ENCODE assay signal across 10 mouse cellular contexts in the genomic region with DNA sequence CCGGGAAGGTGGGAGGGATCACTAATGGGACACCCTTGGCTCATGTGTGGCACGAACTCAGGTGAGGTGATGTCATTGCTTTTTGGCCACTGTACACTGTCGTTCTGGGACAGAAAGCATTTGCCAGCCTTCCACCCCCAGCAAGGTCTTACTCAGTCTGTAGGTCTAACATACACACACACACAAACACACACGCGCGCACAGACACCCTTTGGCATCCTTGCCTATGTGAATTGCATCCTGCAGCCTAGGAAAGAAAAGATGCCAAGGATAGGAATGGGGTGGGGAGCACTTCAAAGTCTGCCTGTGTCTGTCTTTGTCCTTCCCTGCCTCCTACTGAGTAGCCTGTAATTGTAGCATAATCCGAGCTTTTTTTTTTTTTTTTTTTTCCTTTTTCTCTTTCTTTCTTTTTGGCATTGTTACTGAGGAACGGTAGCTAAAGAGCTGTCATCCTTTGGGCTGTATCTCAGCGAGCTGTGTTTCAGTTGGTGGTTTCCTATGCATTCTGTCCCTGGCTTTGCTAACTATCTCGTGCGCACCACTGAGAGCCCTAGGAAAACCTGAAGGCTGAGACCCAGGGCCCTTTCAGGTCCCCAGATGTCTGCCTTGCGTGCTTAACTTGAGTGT. TPM values are rescaled to one million over a fixed set of nuclear protein-coding genes. Genes with fewer than 3 reads are reported as not detected.
DNase-seq lines count a peak whose midpoint lies in the region; ATAC-seq and TF ChIP-seq lines count a peak whose summit lies in the region.
"Had no signal": no experiment of that assay in that cellular context is flagged by ENCODE, and none has a peak within 500 bp of the region (broad histone marks: within the 10 kb centered on the region; RNA-seq: fewer than 3 reads in every experiment).

No protein-coding gene starts in this region.

- 56% methylated on average over 12 of the region's 12 CpGs for WGBS in heart, embryonic 16.5 days
- 12% methylated on average over 12 of the region's 12 CpGs for WGBS in cerebellum, adult 2 months
- 12% methylated on average over 12 of the region's 12 CpGs for WGBS in forebrain, embryonic 15.5 days
- WGBS in midbrain, embryonic 11.5 days: 17% methylated on average over 12 of the region's 12 CpGs

- TF ChIP-seq CTCF in cerebellum, adult 2 months (IDR thresholded peaks at IDR 0.05; ENCODE audit: borderline replicate concordance, insufficient read depth, low read depth, low read length): no peak

- intact Hi-C loops in heart, postnatal 14 days (cut with DNase I): no loop called here

- peak overlapping the region; percentile 21 for H3K9ac ChIP-seq in heart, embryonic 16.5 days (ENCODE audit: low read length)
- peak overlapping the region; percentile 39 for H3K9ac ChIP-seq in forebrain, embryonic 15.5 days (replicated peaks)
- H3K9ac ChIP-seq in midbrain, embryonic 11.5 days (ENCODE audit: low read length): peak overlapping the region; percentile 39; the same call in 1 of the 2 replicates
- H3K9ac ChIP-seq: liver, embryonic 15.5 days had no signal

- H3K4me1 ChIP-seq in heart, embryonic 16.5 days (ENCODE audit: control insufficient read depth, insufficient read depth, low read length): peaks cover 80% of the 10 kb centered on the region
- H3K4me1 ChIP-seq in cerebellum, adult 2 months (ENCODE audit: control insufficient read depth, insufficient read depth, low read length): peaks cover 59% of the 10 kb centered on the region
- H3K4me1 ChIP-seq in forebrain, embryonic 15.5 days: peaks cover 80% of the 10 kb centered on the region
- H3K4me1 ChIP-seq in midbrain, embryonic 11.5 days (ENCODE audit: control insufficient read depth, insufficient read depth, low read length): peaks cover 47% of the 10 kb centered on the region

- ATAC-seq in heart, embryonic 16.5 days (replicated peaks; ENCODE audit: extremely low read depth, insufficient read depth, low FRiP score): no peak
- ATAC-seq in forebrain, embryonic 15.5 days (replicated peaks): no peak
- ATAC-seq in midbrain, embryonic 11.5 days (ENCODE audit: low FRiP score): no peak
- ATAC-seq in monocyte, adult 5-6 weeks (replicated peaks; ENCODE audit: insufficient number of reproducible peaks, low FRiP score, low TSS enrichment, poor library complexity, severe bottlenecking): no peak

- H3K4me3 ChIP-seq in heart, embryonic 16.5 days (ENCODE audit: low read length): no peak overlapping the region
- peak overlapping the region; percentile 40 for H3K4me3 ChIP-seq in cerebellum, adult 2 months (replicated peaks; ENCODE audit: insufficient read depth, low read depth, low read length)
- H3K4me3 ChIP-seq in forebrain, embryonic 15.5 days: peak overlapping the region; percentile 2; the same call in 1 of the 2 replicates
- no peak overlapping the region for H3K4me3 ChIP-seq in midbrain, embryonic 11.5 days (ENCODE audit: low read depth, low read length)
- H3K4me3 ChIP-seq: liver, embryonic 15.5 days had no signal

- peaks cover 6% of the 10 kb centered on the region for H3K36me3 ChIP-seq in heart, embryonic 16.5 days (ENCODE audit: control insufficient read depth, insufficient read depth)
- H3K36me3 ChIP-seq in forebrain, embryonic 15.5 days: peaks cover 1% of the 10 kb centered on the region; the same call in 1 of the 2 replicates
- H3K36me3 ChIP-seq in midbrain, embryonic 11.5 days (ENCODE audit: control insufficient read depth, insufficient read depth, low read length): no peaks in the 10 kb centered on the region; the same call in 1 of the 2 replicates
- H3K36me3 ChIP-seq: liver, embryonic 15.5 days had no signal

- H3K4me2 ChIP-seq in heart, embryonic 16.5 days (ENCODE audit: low read depth, low read length): peak overlapping the region; percentile 31; the same call in 1 of the 2 replicates
- peak overlapping the region; percentile 84 for H3K4me2 ChIP-seq in forebrain, embryonic 15.5 days (replicated peaks)
- peak overlapping the region; percentile 8; the same call in 1 of the 2 replicates for H3K4me2 ChIP-seq in midbrain, embryonic 11.5 days
- H3K4me2 ChIP-seq: liver, embryonic 15.5 days had no signal

- peak overlapping the region; percentile 43 for H3K27ac ChIP-seq in heart, embryonic 16.5 days (ENCODE audit: low read length)
- peak overlapping the region; percentile 75 for H3K27ac ChIP-seq in cerebellum, adult 2 months (ENCODE audit: insufficient read depth, low read length)
- H3K27ac ChIP-seq in forebrain, embryonic 15.5 days (replicated peaks): peak overlapping the region; percentile 88
- peak overlapping the region; percentile 42; the same call in 1 of the 2 replicates for H3K27ac ChIP-seq in midbrain, embryonic 11.5 days (ENCODE audit: low read depth, low read length)
- H3K27ac ChIP-seq: liver, embryonic 15.5 days had no signal

- TF ChIP-seq POLR2A in cerebellum, adult 2 months (IDR thresholded peaks at IDR 0.05; ENCODE audit: borderline replicate concordance, insufficient read depth, low read length): peak; percentile 18; the same call in 1 of the 2 replicates

- DNase-seq in heart, postnatal 14 days: no peak
- peak; percentile 76 to 86 for DNase-seq in cerebellum, adult 2 months
- DNase-seq in midbrain, embryonic 11.5 days (ENCODE audit: low spot score, missing footprints): peak; percentile 86
- DNase-seq in kidney, postnatal 14 days: no peak
- DNase-seq in kidney, adult 18-20 months: no peak
- DNase-seq: adrenal gland, postnatal 25 days had no signal

- no peaks in the 10 kb centered on the region for H3K9me3 ChIP-seq in heart, embryonic 16.5 days (replicated peaks; ENCODE audit: control insufficient read depth, low read length)
- no peaks in the 10 kb centered on the region for H3K9me3 ChIP-seq in forebrain, embryonic 15.5 days
- H3K9me3 ChIP-seq in midbrain, embryonic 11.5 days (ENCODE audit: control insufficient read depth, low read length): no peaks in the 10 kb centered on the region
- H3K9me3 ChIP-seq: liver, embryonic 15.5 days had no signal

- no peaks in the 10 kb centered on the region for H3K27me3 ChIP-seq in heart, embryonic 16.5 days (ENCODE audit: control insufficient read depth, insufficient read depth, low read length)
- H3K27me3 ChIP-seq in cerebellum, adult 2 months (ENCODE audit: control insufficient read depth, insufficient read depth, low read length): no peaks in the 10 kb centered on the region
- H3K27me3 ChIP-seq in forebrain, embryonic 15.5 days: no peaks in the 10 kb centered on the region
- no peaks in the 10 kb centered on the region for H3K27me3 ChIP-seq in midbrain, embryonic 11.5 days (ENCODE audit: control insufficient read depth, insufficient read depth, low read length)
- H3K27me3 ChIP-seq: liver, embryonic 15.5 days had no signal

RNA-seq across cellular contexts. Expression of gene Itm2c, which starts 4.8 kb away (rescaled TPM):
- 188 TPM in 2 replicates for polyA plus RNA-seq in heart, embryonic 16.5 days (2015; fragmentation: Nextera tagmentation; extraction: Ambion mirVana)
- total RNA-seq in heart, postnatal 14 days (2021): 10 to 100 TPM; 87.2 to 93.8 TPM
- 533 and 557 TPM in 2 replicates for polyA plus RNA-seq in cerebellum, adult 2 months (2012; rRNA removed)
- 148 and 160 TPM in 2 replicates for polyA plus RNA-seq in forebrain, embryonic 15.5 days (2015; fragmentation: Nextera tagmentation; extraction: Ambion mirVana)
- polyA plus RNA-seq in midbrain, embryonic 11.5 days (2014; fragmentation: Nextera tagmentation; extraction: Ambion mirVana): 78.1 and 78.7 TPM in 2 replicates
- total RNA-seq in monocyte, adult 5-6 weeks (2017): 94.7 to 124 TPM (median 121 TPM) in 3 replicates

RNA-seq across cellular contexts. Expression of gene 4933407L21Rik, which starts 29.4 kb away (rescaled TPM):
- polyA plus RNA-seq in heart, embryonic 16.5 days (2015; fragmentation: Nextera tagmentation; extraction: Ambion mirVana): 0.09 and 0.21 TPM in 2 replicates
- total RNA-seq in heart, postnatal 14 days (2021): not detected
- 4.3 and 5.3 TPM in 2 replicates for polyA plus RNA-seq in cerebellum, adult 2 months (2012; rRNA removed)
- polyA plus RNA-seq in forebrain, embryonic 15.5 days (2015; fragmentation: Nextera tagmentation; extraction: Ambion mirVana): 4.4 and 4.6 TPM in 2 replicates
- 0.36 and 0.97 TPM in 2 replicates for polyA plus RNA-seq in midbrain, embryonic 11.5 days (2014; fragmentation: Nextera tagmentation; extraction: Ambion mirVana)
- total RNA-seq in monocyte, adult 5-6 weeks (2017): not detected in 3 replicates
- polyA plus RNA-seq: liver, embryonic 15.5 days had no signal

Comparison
In these comparisons a context has a peak if more than half of its experiments do, and no peak if none do; other contexts are left out.
1. H3K4me2 ChIP-seq: peak in every context shown above with its lines; median percentile 84 in forebrain, embryonic 15.5 days; 31 in heart, embryonic 16.5 days; 8 in midbrain, embryonic 11.5 days.
2. H3K4me3 ChIP-seq: peak in cerebellum, adult 2 months (single experiment) and forebrain, embryonic 15.5 days (single experiment); none in heart, embryonic 16.5 days (single experiment) and midbrain, embryonic 11.5 days (single experiment).
3. DNase-seq: peak in cerebellum, adult 2 months (2 of 2) and midbrain, embryonic 11.5 days (single experiment); none in heart, postnatal 14 days (0 of 2), kidney, postnatal 14 days (single experiment) and kidney, adult 18-20 months (single experiment).
4. Peak in every context shown above with its lines, with median percentiles within 50 percentile points of each other: H3K27ac ChIP-seq and H3K9ac ChIP-seq.